Mouse (Mus musculus) thymus, adult 2 months (tissue): Measurements from ENCODE around the gene Rab40c. TPM values are rescaled to one million over a fixed set of nuclear protein-coding genes. Genes with fewer than 3 reads are reported as not detected.

Experiments
- DNase-seq: peaks from one replicate; pipeline ENCODE4 v3.0.0; 2021
- H3K27ac ChIP-seq: fragments of 200-500 bp; 2 replicates; pipeline ENCODE4 v1.5.1; 2012; ENCODE audit warnings: low read length, control low read depth; ENCODE audit not compliant: control insufficient read depth, insufficient read depth
- H3K27me3 ChIP-seq: fragments of 200-500 bp; 2 replicates; pipeline ENCODE4 v1.6.1; 2012; ENCODE audit warnings: mild to moderate bottlenecking, low read length, moderate library complexity, mixed read lengths; ENCODE audit not compliant: control insufficient read depth, insufficient read depth
- H3K36me3 ChIP-seq: fragments of 200-500 bp; 2 replicates; pipeline ENCODE4 v1.6.1; 2012; ENCODE audit warnings: mild to moderate bottlenecking, low read length, moderate library complexity; ENCODE audit not compliant: control insufficient read depth, insufficient read depth
- H3K4me1 ChIP-seq: fragments of 200-500 bp; replicated peaks from 2 replicates; pipeline ENCODE4 v1.6.1; 2012; ENCODE audit warnings: low read length; ENCODE audit not compliant: control insufficient read depth, insufficient read depth
- H3K4me3 ChIP-seq: fragments of 200-500 bp; 2 replicates; pipeline ENCODE4 v1.5.1; 2012; ENCODE audit warnings: mild to moderate bottlenecking, low read length, control low read depth, moderate library complexity; ENCODE audit not compliant: control insufficient read depth, insufficient read depth
- CTCF ChIP-seq: fragments of 200-500 bp; IDR thresholded peaks from 2 replicates; pipeline ENCODE4 v1.5.1; 2012; ENCODE audit warnings: mild to moderate bottlenecking, control low read depth, low read length, moderate library complexity, borderline replicate concordance; ENCODE audit not compliant: control insufficient read depth, poor library complexity, insufficient read depth; ENCODE audit errors: extremely low read depth
- POLR2A ChIP-seq: fragments of 200-500 bp; IDR thresholded peaks from 2 replicates; pipeline ENCODE4 v1.6.1; 2012; ENCODE audit warnings: mild to moderate bottlenecking, low read length, control low read depth, moderate library complexity; ENCODE audit not compliant: control insufficient read depth, poor library complexity, insufficient read depth; ENCODE audit errors: extremely low read depth
- WGBS: fragments of 180-500 bp; shearing (Covaris S2); methylation state at CpG from one replicate; pipeline ENCODE4 v1.1.7; 2018; 5-methylcytosine and 5-hydroxymethylcytosine counted together
- polyA plus RNA-seq: library from polyadenylated mRNA; depleted of rRNA; stranded (reverse); fragments of >200 nt; gene quantifications from 2 replicates; pipeline ENCODE4 v1.2.3, GENCODE M21; 2012

Gene Rab40c
- polyA plus RNA-seq, 1 experiment = 57.6 TPM

- TF ChIP-seq POLR2A = no peak
- TF ChIP-seq CTCF = no peak
- no peaks in the 10 kb centered on the region for H3K4me1 ChIP-seq
- DNase-seq = no peak
- 95% methylated on average over 11 of the region's 11 CpGs for WGBS
- no peaks in the 10 kb centered on the region for H3K36me3 ChIP-seq
- no peak overlapping the region for H3K27ac ChIP-seq
- no peak overlapping the region for H3K4me3 ChIP-seq
- no peaks in the 10 kb centered on the region; the same call in 1 of the 2 replicates for H3K27me3 ChIP-seq
Observed at GRCm38 (mm10) chr17:25958771-25959494, 39.4 kb upstream of the Rab40c start.

GRCm38 (mm10) chr17:25957586-25958051, 38.1 kb upstream of the Rab40c start:
- H3K27ac ChIP-seq = no peak overlapping the region
- DNase-seq = no peak
- 95% methylated on average over 14 of the region's 14 CpGs for WGBS
- H3K36me3 ChIP-seq = no peaks in the 10 kb centered on the region
- no peaks in the 10 kb centered on the region for H3K4me1 ChIP-seq
- H3K27me3 ChIP-seq = no peaks in the 10 kb centered on the region; the same call in 1 of the 2 replicates
- no peak overlapping the region for H3K4me3 ChIP-seq
- TF ChIP-seq CTCF (no peak), POLR2A (no peak)

GRCm38 (mm10) chr17:25956631-25957030, 37.1 kb upstream of the Rab40c start:
- peaks cover 5% of the 10 kb centered on the region; the same call in 1 of the 2 replicates for H3K27me3 ChIP-seq
- no peak for DNase-seq
- no peaks in the 10 kb centered on the region for H3K36me3 ChIP-seq
- no peak overlapping the region for H3K4me3 ChIP-seq
- no peak overlapping the region for H3K27ac ChIP-seq
- 91% methylated on average over 7 of the region's 7 CpGs for WGBS
- no peaks in the 10 kb centered on the region for H3K4me1 ChIP-seq
- TF ChIP-seq POLR2A = no peak
- no peak for TF ChIP-seq CTCF

DNA sequence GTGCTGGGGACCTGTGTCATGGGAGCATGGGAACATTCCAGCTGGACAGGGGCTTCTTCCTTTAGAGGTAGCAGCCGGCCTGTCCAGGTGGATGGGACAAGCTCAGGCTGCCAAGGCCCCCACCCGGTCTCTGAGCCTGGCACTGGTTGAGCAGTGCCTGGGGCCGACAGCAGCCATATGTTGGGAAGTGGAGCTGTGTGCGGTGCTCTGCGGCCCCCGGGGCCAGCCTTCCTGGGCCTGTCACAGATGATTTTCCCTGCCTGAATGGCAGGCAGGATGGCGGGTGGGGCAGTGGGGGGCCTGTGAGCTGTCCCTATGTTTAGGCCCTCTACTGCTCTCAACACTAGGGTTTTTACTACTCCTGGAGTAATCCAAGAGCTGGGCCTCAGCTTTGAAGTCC, 36.7 kb upstream of the Rab40c start:
- H3K27ac ChIP-seq = no peak overlapping the region
- DNase-seq = no peak
- H3K4me1 ChIP-seq = no peaks in the 10 kb centered on the region
- 86% methylated on average over 7 of the region's 7 CpGs for WGBS
- H3K4me3 ChIP-seq = no peak overlapping the region
- H3K27me3 ChIP-seq = peaks cover 10% of the 10 kb centered on the region; the same call in 1 of the 2 replicates
- TF ChIP-seq POLR2A (no peak), CTCF (no peak)
- H3K36me3 ChIP-seq = no peaks in the 10 kb centered on the region

- Histone ChIP-seq H3K4me3 (no peak overlapping the region), H3K27me3 (peaks cover 13% of the 10 kb centered on the region), H3K36me3 (no peaks in the 10 kb centered on the region), H3K4me1 (no peaks in the 10 kb centered on the region), H3K27ac (no peak overlapping the region)
- 65% methylated on average over 3 of the region's 3 CpGs for WGBS
- no peak for DNase-seq
- TF ChIP-seq CTCF = no peak
- no peak for TF ChIP-seq POLR2A
Observed at GRCm38 (mm10) chr17:25955736-25956135, 36.2 kb upstream of the Rab40c start.

GRCm38 (mm10) chr17:25954671-25955070, 35.1 kb upstream of the Rab40c start:
- DNase-seq = no peak
- no peaks in the 10 kb centered on the region for H3K36me3 ChIP-seq
- no peak overlapping the region for H3K4me3 ChIP-seq
- peaks cover 13% of the 10 kb centered on the region for H3K27me3 ChIP-seq
- no peaks in the 10 kb centered on the region for H3K4me1 ChIP-seq
- 93% methylated on average over 1 of the region's 2 CpGs for WGBS
- TF ChIP-seq CTCF (no peak), POLR2A (no peak)
- no peak overlapping the region for H3K27ac ChIP-seq

DNA sequence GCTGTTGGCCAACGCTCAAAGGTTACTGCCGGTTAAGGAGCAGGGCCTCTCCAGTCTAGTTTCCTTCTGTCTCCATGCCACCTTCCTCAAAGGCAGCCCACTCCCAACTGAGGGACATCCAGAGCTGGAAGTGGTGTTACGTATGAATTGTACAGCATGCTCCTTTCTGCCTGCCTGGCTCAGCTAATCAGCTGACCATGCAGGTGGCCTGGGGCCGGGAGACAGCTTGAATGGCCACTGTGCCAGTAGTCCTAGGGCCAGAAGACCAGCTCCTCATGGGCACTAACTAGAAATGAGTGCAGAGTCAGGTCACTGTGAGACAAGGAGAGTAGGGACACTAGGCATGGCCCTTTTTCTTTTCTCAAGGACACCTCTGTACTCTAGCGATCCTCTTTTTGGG, 33.6 kb upstream of the Rab40c start:
- H3K4me3 ChIP-seq = no peak overlapping the region
- peaks cover 13% of the 10 kb centered on the region for H3K27me3 ChIP-seq
- WGBS = 88% methylated on average over 5 of the region's 5 CpGs
- DNase-seq = no peak
- TF ChIP-seq CTCF (no peak), POLR2A (no peak)
- H3K36me3 ChIP-seq = no peaks in the 10 kb centered on the region
- no peaks in the 10 kb centered on the region for H3K4me1 ChIP-seq
- H3K27ac ChIP-seq = no peak overlapping the region
